11 mouse cellular contexts compared by ENCODE assay signal in genomic region chr8:104434826-104435354, GRCm38 (mm10). TPM values are rescaled to one million over a fixed set of nuclear protein-coding genes. Genes with fewer than 3 reads are reported as not detected.
DNase-seq lines count a peak whose midpoint lies in the region; ATAC-seq and TF ChIP-seq lines count a peak whose summit lies in the region.
"Had no signal": no experiment of that assay in that cellular context is flagged by ENCODE, and none has a peak within 500 bp of the region (broad histone marks: within the 10 kb centered on the region; RNA-seq: fewer than 3 reads in every experiment).

No protein-coding gene starts in this region.

- H3K4me2 ChIP-seq in forebrain, postnatal 0 days (ENCODE audit: low read depth), result no peak overlapping the region
- H3K4me2 ChIP-seq in forebrain, embryonic 13.5 days, result no peak overlapping the region
- H3K4me2 ChIP-seq in lung, embryonic 14.5 days, result no peak overlapping the region
- H3K4me2 ChIP-seq in liver, postnatal 0 days (ENCODE audit: low read depth, low read length), result no peak overlapping the region
- H3K4me2 ChIP-seq: limb, embryonic 13.5 days had no signal

- peak; percentile 59 for TF ChIP-seq CTCF in forebrain, postnatal 0 days (IDR thresholded peaks at IDR 0.05; ENCODE audit: low read depth)
- 0 out of 2 replicates have a peak, but pooled peaks have one; percentile 14 for TF ChIP-seq CTCF in lung, embryonic 14.5 days (IDR thresholded peaks at IDR 0.05; ENCODE audit: low read depth)
- 0 out of 2 replicates have a peak, but pooled peaks have one; percentile 20 for TF ChIP-seq CTCF in liver, postnatal 0 days (IDR thresholded peaks at IDR 0.05; ENCODE audit: low read depth)

- WGBS in forebrain, postnatal 0 days, result 78% methylated on average over 18 of the region's 18 CpGs
- WGBS in forebrain, embryonic 13.5 days, result 85% methylated on average over 18 of the region's 18 CpGs
- WGBS in lung, embryonic 14.5 days, result 85% methylated on average over 18 of the region's 18 CpGs
- WGBS in liver, postnatal 0 days (ENCODE audit: insufficient replicate concordance), result 86% methylated on average over 18 of the region's 18 CpGs

- 0 out of 2 replicates have a peak, but pooled peaks have one; percentile 32 for ATAC-seq in forebrain, postnatal 0 days
- ATAC-seq in forebrain, embryonic 13.5 days, result no peak
- no peak for ATAC-seq in lung, embryonic 14.5 days (ENCODE audit: insufficient read depth)
- ATAC-seq in liver, postnatal 0 days, result no peak

- no peaks in the 10 kb centered on the region for H3K27me3 ChIP-seq in forebrain, postnatal 0 days (ENCODE audit: insufficient read depth, low read length)
- H3K27me3 ChIP-seq in forebrain, embryonic 13.5 days, result no peaks in the 10 kb centered on the region
- no peaks in the 10 kb centered on the region for H3K27me3 ChIP-seq in lung, embryonic 14.5 days (ENCODE audit: insufficient read depth, low read length)
- no peaks in the 10 kb centered on the region for H3K27me3 ChIP-seq in liver, postnatal 0 days (ENCODE audit: insufficient read depth, low read length)
- H3K27me3 ChIP-seq: limb, embryonic 13.5 days had no signal

- no peak overlapping the region for H3K27ac ChIP-seq in forebrain, postnatal 0 days (ENCODE audit: low read depth, low read length)
- H3K27ac ChIP-seq in forebrain, embryonic 13.5 days, result no peak overlapping the region; the same call in 1 of the 2 replicates
- no peak overlapping the region for H3K27ac ChIP-seq in lung, embryonic 14.5 days (ENCODE audit: low read depth)
- H3K27ac ChIP-seq in liver, postnatal 0 days (ENCODE audit: low read depth), result no peak overlapping the region
- H3K27ac ChIP-seq: limb, embryonic 13.5 days had no signal

- peaks cover 81% of the 10 kb centered on the region for H3K36me3 ChIP-seq in forebrain, postnatal 0 days (ENCODE audit: insufficient read depth)
- H3K36me3 ChIP-seq in forebrain, embryonic 13.5 days (ENCODE audit: poor library complexity, severe bottlenecking), result peaks cover 97% of the 10 kb centered on the region
- peaks cover 94% of the 10 kb centered on the region for H3K36me3 ChIP-seq in lung, embryonic 14.5 days (ENCODE audit: insufficient read depth)
- H3K36me3 ChIP-seq in liver, postnatal 0 days (replicated peaks; ENCODE audit: insufficient read depth, low read length), result peaks cover 89% of the 10 kb centered on the region

- DNase-seq in forebrain, postnatal 0 days, result no peak
- no peak for DNase-seq in lung, embryonic 14.5 days
- DNase-seq in lung, postnatal 14 days, result no peak
- peak; percentile 49 to 58 for DNase-seq in cerebellum, adult 18-20 months
- no peak for DNase-seq in liver, postnatal 0 days
- DNase-seq in left cerebral cortex, adult 11 months (ENCODE audit: low spot score), result no peak
- no peak for DNase-seq in spleen, postnatal 14 days (ENCODE audit: low spot score in 2 of 2)
- DNase-seq: gastrocnemius, postnatal 10 days; thymus, postnatal 25 days had no signal

- no peak overlapping the region for H3K4me3 ChIP-seq in forebrain, postnatal 0 days (ENCODE audit: low read depth, low read length)
- H3K4me3 ChIP-seq in forebrain, embryonic 13.5 days, result no peak overlapping the region
- no peak overlapping the region for H3K4me3 ChIP-seq in lung, embryonic 14.5 days (ENCODE audit: low read depth, low read length)
- H3K4me3 ChIP-seq in liver, postnatal 0 days (ENCODE audit: low read depth, low read length), result no peak overlapping the region
- H3K4me3 ChIP-seq: limb, embryonic 13.5 days had no signal

- TF ChIP-seq EP300 in liver, postnatal 0 days (IDR thresholded peaks at IDR 0.05; ENCODE audit: low read depth), result no peak

- peaks cover 4% of the 10 kb centered on the region; the same call in 1 of the 2 replicates for H3K4me1 ChIP-seq in forebrain, postnatal 0 days (ENCODE audit: insufficient read depth)
- peaks cover 30% of the 10 kb centered on the region for H3K4me1 ChIP-seq in forebrain, embryonic 13.5 days
- H3K4me1 ChIP-seq in lung, embryonic 14.5 days (ENCODE audit: insufficient read depth), result peaks cover 4% of the 10 kb centered on the region; the same call in 1 of the 2 replicates
- peaks cover 14% of the 10 kb centered on the region for H3K4me1 ChIP-seq in liver, postnatal 0 days (ENCODE audit: insufficient read depth)

- no peak overlapping the region for H3K9ac ChIP-seq in forebrain, postnatal 0 days
- no peak overlapping the region for H3K9ac ChIP-seq in forebrain, embryonic 13.5 days
- no peak overlapping the region for H3K9ac ChIP-seq in lung, embryonic 14.5 days
- H3K9ac ChIP-seq in liver, postnatal 0 days (replicated peaks), result no peak overlapping the region
- H3K9ac ChIP-seq: limb, embryonic 13.5 days had no signal

- H3K9me3 ChIP-seq in forebrain, postnatal 0 days (ENCODE audit: low read length), result no peaks in the 10 kb centered on the region
- H3K9me3 ChIP-seq in forebrain, embryonic 13.5 days (replicated peaks), result no peaks in the 10 kb centered on the region
- no peaks in the 10 kb centered on the region for H3K9me3 ChIP-seq in lung, embryonic 14.5 days (ENCODE audit: low read depth, low read length)
- no peaks in the 10 kb centered on the region for H3K9me3 ChIP-seq in liver, postnatal 0 days (ENCODE audit: low read length)
- H3K9me3 ChIP-seq: limb, embryonic 13.5 days had no signal

RNA-seq across cellular contexts. Expression of gene Dync1li2, which starts 8.0 kb away (rescaled TPM):
- 104 and 125 TPM in 2 replicates for total RNA-seq in forebrain, postnatal 0 days (2014; rRNA removed)
- polyA plus RNA-seq in forebrain, postnatal 0 days (2015; fragmentation: Nextera tagmentation; extraction: Ambion mirVana), result 46.4 and 74.0 TPM in 2 replicates
- 108 and 109 TPM in 2 replicates for polyA plus RNA-seq in forebrain, embryonic 13.5 days (2015; fragmentation: Nextera tagmentation; extraction: Ambion mirVana)
- polyA plus RNA-seq in lung, embryonic 14.5 days (2014; fragmentation: Nextera tagmentation; extraction: Ambion mirVana), result 61.1 and 62.4 TPM in 2 replicates
- 7.7 and 8.4 TPM in 2 replicates for polyA plus RNA-seq in liver, postnatal 0 days (2015; fragmentation: Nextera tagmentation; extraction: Ambion mirVana)

RNA-seq across cellular contexts. Expression of gene Cmtm4, which starts 39.3 kb away (rescaled TPM):
- total RNA-seq in forebrain, postnatal 0 days (2014; rRNA removed), result 32.9 and 35.1 TPM in 2 replicates
- 2.0 and 2.3 TPM in 2 replicates for polyA plus RNA-seq in forebrain, postnatal 0 days (2015; fragmentation: Nextera tagmentation; extraction: Ambion mirVana)
- 2.6 TPM in 2 replicates for polyA plus RNA-seq in forebrain, embryonic 13.5 days (2015; fragmentation: Nextera tagmentation; extraction: Ambion mirVana)
- 3.6 and 4.0 TPM in 2 replicates for polyA plus RNA-seq in lung, embryonic 14.5 days (2014; fragmentation: Nextera tagmentation; extraction: Ambion mirVana)
- polyA plus RNA-seq in liver, postnatal 0 days (2015; fragmentation: Nextera tagmentation; extraction: Ambion mirVana), result 0.94 and 1.1 TPM in 2 replicates

Comparison
In these comparisons a context has a peak if more than half of its experiments do, and no peak if none do; other contexts are left out.
1. DNase-seq: peak in cerebellum, adult 18-20 months (2 of 2); none in forebrain, postnatal 0 days (single experiment), lung, embryonic 14.5 days (single experiment), lung, postnatal 14 days (single experiment), liver, postnatal 0 days (single experiment), left cerebral cortex, adult 11 months (single experiment) and spleen, postnatal 14 days (0 of 2).
2. Peak in every context shown above with its lines, with median percentiles within 50 percentile points of each other: CTCF ChIP-seq.